Mouse (Mus musculus): Measurements from ENCODE around the gene Dnah7c.

DNA sequence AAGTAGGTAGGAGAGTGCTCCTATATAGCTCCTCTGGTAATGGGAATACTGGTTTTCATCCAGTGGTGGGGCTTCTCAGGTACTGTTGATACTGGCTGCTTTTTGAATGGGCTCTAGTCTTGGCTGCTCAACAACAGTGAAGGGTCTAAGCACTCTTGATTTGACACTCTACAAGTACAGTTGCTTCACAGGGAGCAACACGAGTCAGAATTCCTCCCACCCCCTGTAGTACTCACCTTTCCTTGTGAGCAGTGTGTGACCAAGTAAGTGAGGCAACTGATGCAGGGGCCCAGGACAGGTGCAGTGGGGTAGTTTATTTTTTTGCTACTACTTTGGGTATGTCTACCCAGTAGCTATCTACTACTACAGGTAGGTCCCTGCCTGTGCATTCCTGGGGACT is 379.7 kb downstream of the Dnah7c start:
- TF ChIP-seq CTCF (IDR thresholded peaks at IDR 0.05; ENCODE audit: control insufficient read depth, insufficient read depth, insufficient read length) = no peak
- no peak for TF ChIP-seq USF1 (IDR thresholded peaks at IDR 0.05; ENCODE audit: low read depth)
- TF ChIP-seq CEBPB (IDR thresholded peaks at IDR 0.05; ENCODE audit: low read depth) = no peak
